Mouse (Mus musculus) skeletal muscle tissue, adult 2 months (tissue): Measurements from ENCODE around the gene Gm17428.
"Not testable (repeated sequence)": the region's sequence is repeated elsewhere in the genome, so short reads cannot be mapped to it uniquely, and the experiment has no call there.

Source experiments
- DNase-seq: peaks from one replicate; pipeline ENCODE4 v3.0.0-alpha.2; 2012; ENCODE audit warnings: low read depth, low spot score

The Gm17428 gene

GRCm38 (mm10) chr14:54988882-54989281, 12.1 kb downstream of the Gm17428 start:
- no peak for DNase-seq

DNA sequence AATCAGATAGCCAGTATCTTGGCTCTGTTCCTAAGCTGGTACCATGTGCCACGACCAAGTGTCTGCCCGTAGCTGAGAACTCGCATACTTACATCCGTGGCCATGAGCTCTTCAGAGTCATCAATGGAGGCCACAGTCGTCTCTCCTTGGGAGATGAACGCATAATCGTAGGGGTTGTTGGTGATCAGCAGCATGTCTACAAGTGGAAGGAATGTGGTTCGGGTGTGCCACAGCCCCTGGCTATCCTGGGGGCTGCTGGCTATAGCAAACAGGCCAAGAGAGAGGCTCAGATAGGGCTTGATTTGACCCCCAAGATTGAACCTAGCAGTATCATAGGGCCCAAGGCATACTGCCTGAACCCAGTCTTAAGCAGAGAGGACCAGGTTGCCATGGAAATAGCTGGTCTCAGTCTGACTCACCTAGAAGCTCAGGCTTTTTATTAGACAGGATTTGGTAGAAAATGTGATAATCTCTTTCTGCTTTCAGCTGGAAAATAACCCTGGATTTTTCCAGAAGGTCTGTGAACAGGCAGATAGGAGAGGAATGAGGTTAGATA, 13.2 kb downstream of the Gm17428 start:
- no peak for DNase-seq

- no peak for DNase-seq
Measured at GRCm38 (mm10) chr14:54992196-54992595, 15.5 kb downstream of the Gm17428 start.

DNA sequence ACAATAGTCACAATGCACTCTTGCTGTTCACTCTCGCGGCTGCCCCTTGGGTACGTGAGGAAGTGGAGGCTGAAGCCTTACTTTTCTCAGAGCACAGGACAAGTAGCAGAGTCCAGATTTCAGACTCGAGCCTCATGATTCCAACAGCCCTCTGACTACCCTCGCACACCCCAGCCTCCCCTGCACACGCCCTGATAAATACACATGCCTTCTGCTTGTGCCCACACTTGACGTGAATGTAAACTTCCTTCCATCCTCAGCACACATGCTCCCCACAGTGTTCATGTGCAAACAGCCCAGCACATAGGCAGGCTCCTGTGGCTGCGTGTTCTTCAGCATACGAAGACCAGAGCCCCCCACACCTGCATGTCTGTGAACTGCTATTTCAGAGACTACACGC, 16.9 kb downstream of the Gm17428 start:
- DNase-seq: no peak

- no peak for DNase-seq
Measured at GRCm38 (mm10) chr14:54994136-54994868, 17.6 kb downstream of the Gm17428 start, which contains the start of gene Myh7. TSS of gene Myh7 (minus strand) at chr14:54994626.

GRCm38 (mm10) chr14:54994869-54995186, 18.1 kb downstream of the Gm17428 start:
- no peak for DNase-seq

GRCm38 (mm10) chr14:54995457-54996138, 18.9 kb downstream of the Gm17428 start:
- no peak for DNase-seq

GRCm38 (mm10) chr14:54996793-54997192, 20.1 kb downstream of the Gm17428 start:
- DNase-seq: no peak

DNA sequence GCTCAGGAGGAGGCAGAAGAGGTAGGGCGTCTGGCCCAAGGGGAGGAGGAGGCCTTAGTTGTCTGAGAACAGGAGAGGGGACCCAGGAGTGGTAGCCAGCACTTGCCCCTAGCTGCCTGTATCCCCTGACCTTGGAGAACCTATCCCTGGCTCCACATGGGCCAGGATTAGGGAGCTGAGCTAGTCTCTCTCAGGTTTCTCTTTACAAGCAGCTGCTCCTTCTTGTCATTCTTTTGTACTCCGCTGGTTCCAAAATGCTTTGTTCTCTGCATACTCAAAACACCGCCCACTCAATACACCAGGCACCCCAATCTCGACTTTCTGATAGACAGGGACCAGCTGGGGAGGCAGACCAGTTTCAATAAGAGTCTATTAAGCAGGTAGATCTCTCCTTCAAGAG, 20.6 kb downstream of the Gm17428 start:
- no peak for DNase-seq

DNA sequence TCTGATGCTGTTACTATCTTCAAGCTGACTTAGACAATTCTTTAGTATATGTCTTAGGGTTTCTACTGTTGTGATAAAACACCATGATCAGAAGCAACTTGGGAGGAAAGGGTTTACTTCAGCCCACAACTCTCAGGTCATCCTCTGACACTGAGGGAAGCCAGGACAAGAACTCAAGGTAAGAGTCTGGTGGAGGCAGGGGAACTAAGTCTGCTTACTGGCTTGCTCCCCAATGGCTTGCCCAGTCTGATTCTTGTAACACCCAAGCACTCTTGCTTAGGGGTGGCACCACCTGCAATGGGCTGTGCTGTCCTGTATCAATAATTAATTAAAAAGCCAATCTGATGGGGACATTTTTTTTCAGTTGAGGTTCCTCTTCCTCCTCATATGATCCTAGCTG, 21.9 kb downstream of the Gm17428 start:
- no peak for DNase-seq

- DNase-seq: not testable (repeated sequence)
Measured at GRCm38 (mm10) chr14:54999868-55000267, 23.1 kb downstream of the Gm17428 start.

- no peak for DNase-seq
Measured at GRCm38 (mm10) chr14:55000814-55001213, 24.1 kb downstream of the Gm17428 start.

DNA sequence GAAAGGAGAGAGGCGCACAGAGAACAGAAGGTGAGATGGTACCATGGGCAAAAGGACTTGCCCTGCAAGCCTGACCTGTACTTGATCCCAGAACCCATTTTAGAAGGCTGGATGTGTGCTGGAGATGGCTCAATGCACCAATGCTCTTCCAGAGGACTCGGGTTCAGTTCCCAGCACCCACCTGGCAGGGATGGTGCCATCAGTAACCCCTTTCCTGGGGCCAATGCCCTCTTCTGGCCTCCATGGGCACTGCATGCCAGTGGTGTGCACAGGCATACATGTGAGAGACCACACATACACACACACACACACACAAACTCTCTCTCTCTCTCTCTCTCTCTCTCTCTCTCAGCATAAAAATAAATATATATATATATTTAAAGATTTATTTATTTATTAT, 24.7 kb downstream of the Gm17428 start:
- DNase-seq: no peak

DNA sequence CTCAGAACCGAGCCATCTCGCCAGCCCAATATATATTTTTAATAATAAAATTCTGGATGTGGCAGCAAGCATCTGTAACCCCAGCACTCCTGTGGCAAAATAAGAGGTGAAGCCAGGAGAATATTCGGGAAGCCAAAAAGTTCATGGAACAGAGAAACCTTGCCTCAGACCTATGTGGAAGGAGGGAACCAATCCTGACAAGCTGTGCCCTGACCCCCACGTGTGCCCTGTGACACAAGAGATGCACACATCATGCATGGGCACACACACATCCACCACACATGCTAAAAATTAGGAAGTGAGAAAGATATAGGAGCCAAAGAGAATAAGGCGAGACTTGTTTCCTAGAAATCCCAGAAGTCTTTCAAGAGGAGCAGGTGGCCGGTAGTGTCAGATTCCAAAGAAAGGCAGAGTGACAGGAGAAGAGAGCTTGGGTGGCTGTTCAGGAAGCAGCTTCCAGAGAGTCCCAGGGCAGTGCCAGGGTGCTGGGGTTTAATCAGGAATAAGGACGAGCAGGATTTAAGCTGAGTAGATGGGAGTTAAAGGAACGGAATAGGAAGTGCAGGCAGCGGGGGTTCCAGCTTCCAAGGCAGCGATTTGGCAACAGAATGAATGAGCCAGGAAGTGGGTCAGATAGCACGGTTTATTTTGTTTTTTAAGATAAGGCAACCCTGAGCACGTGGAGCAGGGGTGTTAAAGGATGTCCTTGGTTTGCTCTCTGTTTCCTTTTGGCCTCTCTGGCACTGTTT, 25.4 kb downstream of the Gm17428 start:
- DNase-seq: no peak

DNA sequence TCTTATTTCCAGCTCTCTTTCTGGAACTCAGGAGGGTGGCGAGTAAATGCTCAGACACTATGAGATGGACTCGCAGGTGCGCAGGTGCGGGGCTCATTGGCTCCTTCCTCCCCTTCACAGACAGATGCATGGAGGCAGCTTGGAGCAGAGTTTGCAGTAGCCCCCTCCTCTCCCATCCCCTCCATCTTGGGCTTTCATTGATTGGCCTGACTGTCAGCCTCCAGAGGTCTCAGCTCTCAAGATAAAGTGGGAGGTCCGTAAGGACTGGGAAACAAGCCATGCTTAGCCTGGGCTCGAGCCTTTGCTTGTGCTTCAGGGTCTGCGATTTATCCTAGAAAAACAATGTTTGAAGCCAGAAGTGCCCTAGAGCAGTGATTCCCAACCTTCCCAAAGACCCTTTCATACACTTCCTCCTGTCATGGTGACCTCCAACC, 26.0 kb downstream of the Gm17428 start:
- no peak for DNase-seq

DNA sequence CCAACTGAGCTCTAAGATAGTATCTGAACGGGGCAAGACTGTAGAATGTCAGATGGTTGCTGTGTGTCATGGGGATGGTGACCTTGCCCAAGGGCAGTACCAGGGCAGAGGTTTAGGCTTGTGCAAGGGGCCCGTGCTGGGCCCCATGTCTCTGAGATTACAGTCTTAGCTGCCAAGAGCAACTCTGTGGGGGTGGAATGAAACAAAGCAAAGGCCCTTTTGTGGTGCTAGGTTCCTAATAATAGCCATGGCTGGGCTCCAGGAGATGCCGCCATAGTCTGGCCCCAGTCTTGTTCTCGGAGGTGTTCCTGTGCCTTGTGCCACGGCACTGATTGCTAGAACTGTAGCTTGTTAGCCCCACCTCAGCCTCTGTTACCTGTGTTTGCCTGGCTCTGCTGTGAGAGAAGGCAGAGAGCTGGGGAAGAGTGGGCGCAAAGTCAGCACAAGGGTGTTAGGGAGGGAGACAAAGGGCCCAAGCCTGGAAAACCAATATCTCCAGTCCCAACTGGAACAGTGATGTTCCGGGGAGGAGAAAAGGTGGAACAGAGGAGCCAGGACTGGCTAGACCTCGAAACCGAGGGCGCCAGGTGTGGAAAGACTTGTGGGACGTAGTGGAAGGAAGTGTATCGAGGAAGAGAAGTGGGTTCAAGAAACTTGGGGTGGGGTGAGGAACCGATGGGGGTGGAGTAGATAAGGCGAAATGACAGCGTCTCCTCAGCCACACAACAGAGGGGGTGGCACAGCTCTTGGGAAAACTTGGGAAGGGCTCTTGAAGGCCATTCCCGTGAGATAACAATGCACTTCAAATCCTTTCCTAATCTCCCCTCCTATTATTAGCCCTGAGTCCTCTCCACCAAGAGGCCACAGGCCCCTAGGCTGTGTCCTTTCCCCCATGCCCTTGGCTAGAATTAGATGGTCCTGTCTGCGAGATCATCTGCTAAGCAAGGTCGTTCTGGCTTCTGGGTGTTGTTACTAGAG, 27.4 kb downstream of the Gm17428 start:
- no peak for DNase-seq

DNA sequence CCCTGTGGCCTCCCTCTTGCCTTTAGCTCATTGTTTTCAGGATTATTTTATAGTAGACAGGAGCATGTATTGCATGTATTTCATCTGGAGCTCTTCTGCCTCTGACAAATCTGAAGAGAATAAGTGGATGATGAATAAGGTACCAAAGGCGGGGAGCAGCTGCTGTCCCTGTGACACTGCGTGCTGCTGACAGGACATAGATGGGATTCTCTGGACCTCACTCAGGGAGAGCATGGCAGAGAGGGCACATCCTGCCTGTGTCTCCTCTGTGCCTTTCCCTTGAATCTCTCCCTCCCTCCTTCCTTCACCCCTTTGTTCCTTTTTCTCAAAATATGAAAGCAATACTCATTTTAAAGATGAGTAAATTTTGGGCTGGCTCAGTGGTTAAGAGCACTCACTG, 28.8 kb downstream of the Gm17428 start:
- no peak for DNase-seq

DNA sequence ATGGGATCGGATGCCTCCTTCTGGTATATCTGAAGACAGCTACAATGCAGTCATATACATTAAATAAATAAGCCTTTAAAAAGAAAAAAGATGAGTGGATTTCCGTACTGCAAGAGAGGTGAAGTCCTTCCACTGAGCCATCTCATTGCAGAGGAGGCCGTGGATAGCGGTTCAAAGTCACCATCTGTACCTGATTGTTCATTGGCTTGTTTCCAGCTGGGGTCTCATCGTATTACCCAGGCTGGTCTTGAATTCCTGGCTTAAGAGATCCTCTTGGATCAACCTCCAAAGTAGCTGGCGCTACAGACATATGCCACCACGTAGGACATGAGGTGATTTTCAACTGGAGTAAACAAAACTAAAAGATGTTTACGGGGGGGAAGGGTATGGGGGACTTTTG, 29.2 kb downstream of the Gm17428 start:
- no peak for DNase-seq

GRCm38 (mm10) chr14:55006541-55006940, 29.8 kb downstream of the Gm17428 start:
- DNase-seq: no peak

DNA sequence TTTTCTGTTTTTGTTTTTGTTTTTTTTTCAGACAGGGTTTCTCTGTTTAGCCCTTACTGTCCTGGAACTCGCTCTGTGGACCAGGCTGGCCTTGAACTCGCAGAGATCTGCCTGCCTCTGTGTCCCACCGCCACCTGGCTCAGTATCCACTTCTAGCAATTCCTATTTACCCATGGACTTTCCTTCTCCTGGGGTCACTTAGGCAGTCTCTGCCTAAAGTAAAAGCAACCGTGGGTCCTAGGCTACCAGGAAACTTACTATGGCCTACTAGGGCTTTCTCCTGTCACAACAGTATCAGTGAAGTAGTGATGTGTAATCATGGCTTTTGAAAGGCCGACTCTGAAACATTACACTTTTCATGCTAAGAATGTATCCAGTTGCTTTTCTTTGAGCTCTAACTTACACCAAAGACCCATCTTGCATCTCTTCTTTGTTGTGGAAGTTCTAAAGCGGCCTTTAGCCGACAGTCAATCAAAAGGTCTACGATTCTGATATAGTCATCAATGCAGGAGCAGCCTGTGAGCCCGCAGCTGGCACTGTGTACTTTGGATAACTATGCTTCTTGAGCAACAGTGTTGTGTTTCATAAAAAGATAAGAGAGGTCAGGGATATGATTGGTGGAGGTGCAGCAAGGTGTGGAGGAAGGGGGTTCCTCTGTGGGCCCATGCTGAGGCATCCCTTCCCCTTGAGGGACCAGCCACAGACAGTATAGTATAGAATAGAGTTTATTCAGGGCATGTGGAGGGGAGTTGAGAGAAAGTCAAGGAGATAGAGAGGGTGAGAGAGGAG, 30.6 kb downstream of the Gm17428 start:
- no peak for DNase-seq
